Mouse (Mus musculus) thymus, adult 2 months (tissue): ENCODE data around the gene Tfpt.

ENCODE experiments used
- CTCF ChIP-seq: fragments of 200-500 bp; IDR thresholded peaks from 2 replicates; pipeline ENCODE4 v1.5.1; 2012; ENCODE audit warnings: mild to moderate bottlenecking, control low read depth, low read length, moderate library complexity, borderline replicate concordance; ENCODE audit not compliant: control insufficient read depth, poor library complexity, insufficient read depth; ENCODE audit errors: extremely low read depth
- POLR2A ChIP-seq: fragments of 200-500 bp; IDR thresholded peaks from 2 replicates; pipeline ENCODE4 v1.6.1; 2012; ENCODE audit warnings: mild to moderate bottlenecking, low read length, control low read depth, moderate library complexity; ENCODE audit not compliant: control insufficient read depth, poor library complexity, insufficient read depth; ENCODE audit errors: extremely low read depth

DNA sequence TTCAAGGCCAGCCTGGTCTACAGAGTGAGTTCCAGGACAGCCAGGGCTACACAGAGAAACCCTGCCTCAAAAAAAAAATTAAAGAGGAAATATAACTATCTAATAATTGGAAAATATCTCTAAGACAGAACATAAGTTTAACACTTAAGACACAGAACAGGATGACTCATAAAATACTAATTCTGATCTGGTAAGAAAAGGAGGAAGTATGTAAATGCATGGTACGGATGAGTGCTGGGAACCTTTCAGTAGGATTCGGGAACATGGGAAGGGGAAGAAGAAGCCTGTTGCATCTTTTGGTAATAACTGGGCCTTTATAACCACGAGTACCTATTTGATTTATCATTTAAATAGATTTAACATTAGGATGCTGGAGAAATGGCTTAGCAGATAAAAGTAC, 15.7 kb downstream of the Tfpt start:
- TF ChIP-seq POLR2A (no peak), CTCF (no peak)
